Mouse (Mus musculus) C2C12 (cell line): ENCODE results near the gene Csrnp2.
"Not testable (repeated sequence)": the region's sequence is repeated elsewhere in the genome, so short reads cannot be mapped to it uniquely, and the experiment has no call there.

Source experiments
- CEBPB ChIP-seq: IDR thresholded peaks from one replicate; pipeline ENCODE4 v1.6.1; 2011; ENCODE audit warnings: low read depth, mild to moderate bottlenecking, control low read depth, moderate library complexity
- CTCF ChIP-seq: IDR thresholded peaks from one replicate; pipeline ENCODE4 v1.5.1; 2011; ENCODE audit not compliant: control insufficient read depth, insufficient read depth, insufficient read length
- MYOD1 ChIP-seq: IDR thresholded peaks from one replicate; pipeline ENCODE4 v1.6.1; 2011; ENCODE audit warnings: low read depth; ENCODE audit not compliant: control insufficient read depth, insufficient read length
- MYOG ChIP-seq: IDR thresholded peaks from one replicate; pipeline ENCODE4 v1.6.1; 2011; ENCODE audit not compliant: control insufficient read depth, insufficient read length; ENCODE audit errors: extremely low read depth
- USF1 ChIP-seq: IDR thresholded peaks from one replicate; pipeline ENCODE4 v1.6.1; 2011; ENCODE audit warnings: low read depth, mild to moderate bottlenecking, control low read depth, moderate library complexity

GRCm38 (mm10) chr15:100543651-100544030 is 48.4 kb upstream of the Csrnp2 start:
- TF ChIP-seq CTCF, MYOD1, MYOG, USF1, CEBPB: not testable (repeated sequence)
